Mouse (Mus musculus): Measurements from ENCODE around the gene Agap1.

Gene Agap1

DNA sequence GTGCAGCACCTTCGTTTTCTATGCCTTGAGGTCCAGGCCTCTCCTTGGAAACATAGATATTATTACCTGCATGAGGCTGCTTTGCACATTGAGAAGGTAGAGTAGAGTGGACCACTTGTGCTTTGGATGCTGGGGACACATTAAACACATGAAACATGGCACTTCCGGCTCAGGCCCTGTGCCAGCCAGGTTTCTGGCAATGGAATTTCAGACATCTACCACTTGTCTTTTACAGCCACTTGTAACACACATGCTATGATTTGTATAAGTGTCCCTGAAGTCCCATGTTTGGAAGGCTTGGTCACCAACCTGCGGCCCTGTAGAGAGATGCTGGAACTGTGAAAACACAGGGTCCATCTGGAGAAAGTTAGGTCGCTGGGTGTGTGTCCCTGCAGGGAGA, 262.5 kb downstream of the Agap1 start:
- peak; percentile 31 for DNase-seq

DNA sequence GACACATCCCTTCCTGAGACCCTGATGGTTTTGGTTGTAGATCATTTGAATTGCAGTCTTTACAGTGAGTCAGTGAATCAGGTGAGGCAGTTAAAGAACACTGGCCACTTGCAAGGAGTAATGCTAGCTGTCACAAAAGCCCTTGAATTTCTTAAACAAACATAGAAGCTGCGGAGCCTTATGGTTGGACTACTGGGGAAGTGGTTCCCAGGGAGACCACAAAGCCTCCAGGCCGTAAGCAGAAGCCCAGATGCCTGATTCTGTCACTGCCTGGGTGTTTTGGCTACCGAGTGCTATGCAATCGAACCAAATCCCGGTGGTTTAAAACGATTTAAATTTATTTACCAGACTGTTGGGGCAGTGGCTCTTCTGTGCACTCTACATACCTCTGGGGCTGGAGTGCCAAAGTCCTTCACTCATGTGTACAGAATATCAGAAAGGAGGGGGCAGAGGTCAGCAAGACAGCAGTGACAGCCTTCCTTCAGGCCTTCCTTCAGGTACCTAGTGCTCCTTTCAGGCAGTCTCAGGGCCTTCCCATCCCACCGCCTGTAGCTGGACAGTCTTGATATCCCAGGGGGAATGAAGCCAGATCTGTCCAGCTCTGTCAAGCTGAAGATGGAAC, 264.3 kb downstream of the Agap1 start:
- DNase-seq, result no peak

DNA sequence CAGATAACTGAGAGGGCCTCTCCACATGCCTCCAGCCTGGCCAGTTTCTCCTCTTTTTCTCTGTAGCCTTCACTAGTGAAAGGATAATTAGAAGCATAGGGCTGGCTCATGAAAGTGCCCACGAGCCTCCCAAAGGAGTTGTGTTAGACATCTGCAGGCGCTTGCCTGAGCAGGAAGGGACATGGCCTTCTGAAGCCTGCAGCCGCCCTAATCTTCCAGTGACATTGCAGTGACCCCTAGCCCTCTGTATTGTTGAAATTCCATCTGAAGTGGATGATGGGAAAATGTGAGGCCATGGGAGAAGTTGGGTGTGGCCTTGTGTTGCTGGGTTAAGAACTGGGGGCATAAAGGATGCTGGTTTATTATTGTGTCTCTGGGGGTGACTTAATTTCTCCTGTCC, 269.5 kb downstream of the Agap1 start:
- no peak for DNase-seq

- DNase-seq, result no peak
These were observed 269.9 kb downstream of the Agap1 start for GRCm38 (mm10) chr1:89724555-89724954.

GRCm38 (mm10) chr1:89724957-89725356, 270.4 kb downstream of the Agap1 start:
- no peak for DNase-seq

DNA sequence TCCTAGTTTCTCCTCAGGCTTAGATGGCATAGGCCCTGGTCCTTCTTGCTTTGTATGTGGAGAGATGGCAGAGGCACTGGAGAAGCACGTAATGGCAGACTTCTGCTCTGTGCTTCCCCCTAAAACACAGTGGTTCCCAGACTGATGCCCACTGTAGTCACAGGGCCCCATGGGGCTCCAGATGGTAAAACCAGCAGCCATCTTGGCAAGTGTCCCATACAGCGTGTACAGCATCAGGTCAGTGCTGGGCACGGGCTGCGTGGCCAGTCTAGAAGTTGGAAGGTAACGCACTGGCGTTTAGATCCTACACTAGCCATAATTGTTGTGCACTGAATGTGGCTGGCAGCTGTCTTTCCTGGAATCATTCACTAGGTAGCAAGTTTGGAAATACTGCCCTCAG, 273.9 kb downstream of the Agap1 start:
- no peak for DNase-seq

- peak; percentile 55 for DNase-seq
These were observed 276.1 kb downstream of the Agap1 start for GRCm38 (mm10) chr1:89730589-89731195.

GRCm38 (mm10) chr1:89734368-89734767, 279.8 kb downstream of the Agap1 start:
- no peak for DNase-seq

DNA sequence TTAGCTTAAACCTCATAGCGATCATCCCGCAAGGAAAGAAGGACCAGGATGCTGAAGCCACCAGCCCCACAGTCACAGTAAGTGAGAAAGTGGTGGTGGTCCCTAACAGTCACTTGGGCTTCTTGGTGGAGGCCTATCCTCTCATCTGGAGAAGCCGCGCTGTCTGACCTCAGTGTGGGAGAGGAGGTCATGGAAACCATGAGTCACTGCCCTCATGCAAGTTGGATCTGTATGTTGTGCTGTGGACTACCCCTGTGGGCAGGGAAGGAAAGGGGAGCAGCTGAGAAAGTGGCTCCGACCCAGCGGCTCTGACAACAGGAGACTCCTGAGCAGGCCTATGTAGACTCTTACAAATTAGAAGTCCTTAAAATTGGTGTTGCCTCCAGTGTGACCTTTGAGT, 280.5 kb downstream of the Agap1 start:
- DNase-seq, result no peak

- DNase-seq, result no peak
These were observed 281.4 kb downstream of the Agap1 start for GRCm38 (mm10) chr1:89736021-89736420.

- no peak for DNase-seq
These were observed 284.6 kb downstream of the Agap1 start for GRCm38 (mm10) chr1:89739067-89739774.

- DNase-seq, result no peak
These were observed 285.1 kb downstream of the Agap1 start for GRCm38 (mm10) chr1:89739775-89740099.

DNA sequence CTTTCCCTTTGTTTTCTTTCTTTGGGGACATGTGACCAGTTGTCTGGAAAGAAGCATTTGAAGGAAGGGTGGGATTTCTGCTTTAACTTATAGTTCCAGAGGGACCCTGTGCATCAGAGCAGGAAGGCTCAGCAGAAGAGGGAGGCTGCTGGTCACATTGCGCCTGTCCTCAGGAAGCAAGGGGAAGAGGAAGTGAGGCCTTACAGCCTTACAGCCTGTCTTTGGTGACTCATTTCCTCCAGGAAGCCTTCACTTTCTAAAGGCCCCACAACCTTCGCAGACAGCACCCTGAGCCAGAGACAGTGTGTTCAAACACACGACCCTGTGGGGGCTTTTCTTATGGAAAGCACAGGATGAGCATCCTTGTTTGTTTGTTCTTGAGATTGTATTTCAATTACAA, 287.8 kb downstream of the Agap1 start:
- DNase-seq, result no peak

GRCm38 (mm10) chr1:89746171-89746570, 291.6 kb downstream of the Agap1 start:
- DNase-seq, result no peak

DNA sequence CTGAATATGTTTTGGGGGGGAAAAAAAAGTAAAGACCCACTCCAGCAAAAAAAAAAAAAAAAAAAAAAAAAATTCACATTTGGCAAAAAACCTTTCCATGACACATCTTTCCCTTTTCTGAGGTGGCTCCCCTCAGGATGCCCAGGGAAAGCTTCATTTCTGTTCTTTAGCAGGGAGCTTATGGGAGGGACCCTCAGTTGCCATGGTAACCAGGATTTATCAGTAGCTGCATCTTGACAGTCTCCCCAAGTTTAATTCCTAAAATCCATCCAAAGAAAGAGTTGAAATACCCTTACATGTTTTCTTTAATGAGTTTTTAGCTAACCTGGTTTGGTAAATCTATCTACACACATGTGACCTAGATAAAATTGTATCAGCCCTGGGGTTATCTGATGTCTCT, 295.1 kb downstream of the Agap1 start:
- DNase-seq, result no peak

DNA sequence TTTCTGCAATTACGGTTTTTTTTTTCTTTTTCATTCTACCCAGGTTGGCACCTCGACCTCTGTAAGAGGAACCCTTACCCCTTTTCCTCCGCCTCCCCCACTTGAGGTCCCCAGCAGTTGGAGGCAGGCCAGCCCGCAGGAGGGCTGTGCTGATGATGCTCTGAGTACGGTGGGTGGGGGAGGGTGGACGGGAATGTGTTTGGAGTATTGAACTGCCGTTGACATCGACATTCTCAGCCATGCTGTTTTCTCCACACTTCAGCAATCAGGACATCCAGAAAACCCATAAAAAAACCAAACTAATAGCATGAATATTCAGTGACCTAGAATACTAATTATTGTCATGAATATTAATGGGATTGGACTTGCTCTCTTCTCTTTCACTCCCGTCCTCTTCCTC, 295.9 kb downstream of the Agap1 start:
- no peak for DNase-seq

DNA sequence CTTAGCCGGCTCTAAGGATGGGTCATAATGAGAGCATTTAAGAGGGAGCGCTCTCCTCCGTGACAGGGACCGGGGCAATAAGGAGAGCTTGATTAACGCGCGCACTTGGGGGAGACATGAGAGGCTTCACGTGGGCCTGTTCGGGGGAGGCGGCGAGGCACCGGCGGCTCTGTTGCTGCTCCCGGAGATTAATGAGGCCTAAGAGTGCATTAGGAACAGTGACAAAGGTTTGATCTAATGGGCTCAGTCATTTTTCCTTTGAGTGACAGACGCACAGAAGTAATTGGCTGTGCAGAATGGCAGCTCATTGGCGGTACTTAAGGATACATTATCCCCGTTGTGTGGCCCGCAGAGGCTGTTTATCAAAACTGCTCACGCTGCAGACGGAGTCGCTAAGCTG, 296.3 kb downstream of the Agap1 start:
- no peak for DNase-seq

- no peak for DNase-seq
These were observed 296.7 kb downstream of the Agap1 start for GRCm38 (mm10) chr1:89751344-89751743.

DNA sequence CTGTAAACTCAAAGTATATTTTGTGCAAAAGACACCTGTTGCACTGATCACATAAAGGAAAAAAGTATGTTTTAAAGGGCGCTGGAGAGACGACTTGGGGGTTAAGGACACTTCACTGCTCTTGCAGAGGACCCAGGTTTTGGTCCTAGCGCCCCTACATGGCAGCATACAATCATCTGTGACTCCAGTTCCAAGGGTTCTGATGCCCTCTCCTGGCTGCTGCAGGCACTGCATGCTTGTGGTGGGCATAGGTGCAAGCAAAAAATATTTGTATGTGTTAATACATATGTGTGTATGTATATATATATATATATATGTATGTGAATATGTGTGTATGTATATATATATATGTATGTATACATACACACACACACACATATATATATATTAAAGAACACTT, 298.1 kb downstream of the Agap1 start:
- no peak for DNase-seq

- no peak for DNase-seq
These were observed 300.8 kb downstream of the Agap1 start for GRCm38 (mm10) chr1:89755358-89755757.

DNA sequence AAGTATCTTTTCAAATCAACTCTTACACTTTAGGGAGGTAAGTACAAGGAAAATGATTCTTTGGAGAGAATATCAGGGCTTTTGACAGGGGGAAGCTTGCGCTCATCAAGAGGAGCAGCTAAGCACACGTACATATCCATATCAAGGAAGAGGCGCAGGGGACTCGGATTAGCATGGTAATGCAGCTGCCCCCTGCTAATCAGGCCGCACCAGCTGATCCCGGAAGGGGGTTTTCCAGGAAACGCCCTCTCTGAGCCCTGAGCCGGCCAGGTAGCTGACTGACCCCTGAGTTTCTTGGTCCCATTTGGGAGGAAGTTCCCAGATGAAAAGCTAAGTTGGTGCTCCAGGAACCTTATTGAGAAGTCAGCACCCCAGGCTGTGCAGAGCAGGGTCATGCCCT, 301.8 kb downstream of the Agap1 start:
- no peak for DNase-seq

DNA sequence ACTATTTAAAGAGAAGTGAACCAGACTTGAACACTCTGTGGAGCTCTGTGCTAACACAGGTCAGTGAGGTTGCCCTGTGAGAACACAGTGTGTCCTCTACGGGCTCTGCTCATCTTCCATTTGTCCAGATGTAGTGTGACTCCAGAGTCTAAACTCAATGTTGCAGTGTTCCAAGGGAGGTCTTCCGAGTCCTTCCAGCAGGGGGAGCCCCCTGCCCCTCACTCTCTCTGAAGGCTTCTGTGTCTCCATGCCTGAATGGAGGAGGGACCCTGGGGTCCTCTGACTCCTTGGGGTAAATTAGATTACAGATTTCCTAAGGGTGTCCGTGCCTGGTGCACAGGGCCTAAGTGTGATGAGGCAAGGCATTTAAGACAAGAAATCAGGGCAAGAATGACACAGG, 302.9 kb downstream of the Agap1 start:
- DNase-seq, result peak; percentile 9

- DNase-seq, result peak; percentile 54
These were observed 309.3 kb downstream of the Agap1 start for GRCm38 (mm10) chr1:89763912-89764311.

DNA sequence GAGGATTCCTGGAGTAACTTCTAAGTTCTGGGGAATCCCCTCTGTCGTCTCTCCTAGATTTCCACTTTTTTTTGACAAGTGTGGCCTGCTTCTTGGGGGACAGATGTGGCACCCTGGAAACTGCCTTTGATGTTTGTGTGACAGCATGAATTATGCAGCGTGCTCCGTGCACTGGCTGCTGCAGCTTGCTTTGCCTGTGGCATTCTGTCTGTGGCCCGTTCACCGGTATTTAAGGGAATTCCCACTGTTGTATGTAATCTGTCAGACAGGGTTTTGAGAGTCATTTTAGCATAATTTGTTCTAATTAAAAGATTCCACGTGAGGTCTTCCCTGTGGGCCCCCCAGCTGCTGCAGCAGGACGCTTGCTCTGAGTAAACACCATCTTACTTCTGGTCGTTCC, 312.3 kb downstream of the Agap1 start:
- no peak for DNase-seq

DNA sequence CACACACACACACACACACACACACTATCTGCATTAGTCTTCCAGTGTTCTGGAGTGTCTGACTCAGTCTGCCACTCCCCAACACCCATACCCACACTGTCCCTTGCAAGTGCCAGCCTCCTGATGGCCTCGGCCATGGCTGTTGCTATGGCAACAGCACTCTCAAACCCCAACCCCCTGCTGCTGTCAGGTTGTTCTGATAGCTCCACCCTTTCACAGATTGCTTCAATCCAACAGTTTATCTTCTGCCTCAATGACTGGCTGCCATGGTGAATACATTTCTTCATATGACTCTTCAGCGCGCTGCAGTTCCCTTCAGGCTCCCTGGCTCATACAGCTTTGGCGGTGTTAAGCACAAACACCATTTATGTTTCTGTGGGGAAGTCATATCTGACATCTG, 315.0 kb downstream of the Agap1 start:
- DNase-seq, result no peak

Data from lung, postnatal 10 days (tissue).